Mouse (Mus musculus): ENCODE data around the gene BC048562.

BC048562 gene

DNA sequence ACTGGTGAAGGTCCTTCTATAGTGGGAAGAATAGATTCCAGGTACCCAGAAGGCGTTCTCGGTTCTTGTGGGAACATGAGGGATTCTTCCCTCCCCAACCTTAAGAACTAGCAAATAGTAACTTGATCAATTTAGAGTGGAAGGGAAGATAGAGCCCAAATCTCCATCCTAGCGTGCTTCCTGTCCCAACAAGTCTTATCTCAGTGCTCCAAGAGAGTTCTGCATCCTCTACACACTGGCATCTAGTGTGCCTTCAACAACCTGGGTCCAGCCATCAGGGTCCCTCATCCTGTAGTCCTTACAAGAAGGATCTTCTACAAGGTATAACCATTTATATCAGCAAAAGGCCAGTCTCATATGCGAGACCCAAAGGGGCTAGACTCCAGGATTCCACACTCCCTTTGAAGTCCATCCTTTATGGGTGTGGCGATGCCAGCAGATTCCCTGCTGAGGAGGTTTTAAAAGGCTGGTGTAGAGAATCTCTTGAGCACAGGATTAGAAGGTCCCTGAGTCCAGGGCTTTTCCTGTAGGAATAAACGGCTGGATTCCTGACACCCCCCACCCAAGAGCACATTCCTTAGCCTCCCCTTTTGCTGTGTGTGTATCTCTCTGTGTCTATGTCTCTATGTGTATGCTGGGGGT is 15.4 kb downstream of the BC048562 start:
- DNase-seq: no peak

DNA sequence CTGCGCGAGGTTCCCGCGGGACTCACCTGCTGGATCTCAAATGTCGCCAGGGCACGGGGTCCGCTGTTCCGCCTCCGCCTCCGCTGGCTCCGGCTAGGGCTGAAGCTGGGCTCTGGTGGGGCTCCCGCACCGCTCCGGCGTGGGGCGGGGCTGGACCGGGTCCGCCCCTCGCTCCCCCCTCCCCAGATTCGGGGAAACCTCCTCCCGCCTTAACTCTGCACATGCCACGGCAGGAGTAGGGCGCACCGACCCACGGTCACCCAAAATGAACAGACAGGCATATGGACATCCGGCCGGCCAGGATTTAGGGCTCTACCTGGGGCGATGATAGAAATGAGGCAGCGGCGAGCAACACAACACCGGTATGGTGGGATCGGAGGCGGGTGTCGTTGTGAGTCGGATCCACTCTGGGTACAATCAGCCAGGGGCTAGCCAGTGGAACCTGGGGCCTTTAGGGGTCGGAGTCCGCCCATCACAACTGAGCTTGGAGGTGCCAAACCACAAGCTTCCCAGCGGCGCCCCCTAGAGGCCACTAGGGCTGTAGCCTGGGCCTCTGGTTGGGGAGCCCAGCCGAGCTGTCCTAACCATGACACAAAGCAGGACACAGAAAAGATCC is 16.1 kb downstream of the BC048562 start:
- DNase-seq: peak; percentile 90

DNA sequence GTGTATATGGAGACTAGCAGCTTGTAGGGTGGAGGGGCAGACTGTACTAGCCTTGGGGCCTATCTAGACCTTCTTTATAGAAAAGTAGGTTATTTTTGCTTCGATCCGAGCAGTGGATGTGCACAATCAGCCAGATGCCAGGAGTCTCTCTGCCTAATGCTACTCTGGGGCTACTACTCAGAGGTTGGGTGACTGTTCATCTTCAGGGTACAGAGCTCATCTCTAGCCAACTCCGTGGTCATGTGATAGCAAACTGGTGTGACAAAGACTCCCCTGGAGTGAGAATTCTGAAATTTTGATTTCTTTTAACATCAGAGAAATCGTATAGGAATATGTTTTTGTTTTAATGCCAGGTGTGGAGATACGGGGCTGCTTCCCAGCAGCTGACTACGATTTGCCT is 16.6 kb downstream of the BC048562 start:
- DNase-seq: no peak

DNA sequence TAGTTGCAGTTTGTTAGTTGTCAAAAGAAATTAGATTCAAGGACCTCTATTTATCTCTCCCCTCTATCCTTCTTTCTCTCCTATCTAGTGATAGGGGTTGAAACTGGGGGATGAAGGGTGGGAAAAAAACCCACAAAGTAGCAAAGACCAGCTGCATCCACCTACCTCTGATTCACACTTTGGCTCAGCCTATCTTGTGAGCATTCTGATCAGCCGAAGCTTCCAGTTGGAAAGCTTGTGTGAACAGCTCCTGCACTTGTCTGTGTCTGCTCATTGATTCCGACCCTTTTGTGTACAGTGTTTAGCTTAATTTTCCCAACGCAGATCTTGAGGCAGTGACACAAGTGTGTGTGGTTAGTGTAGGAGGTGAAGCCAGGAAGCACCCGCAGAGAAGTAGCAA is 17.2 kb downstream of the BC048562 start:
- DNase-seq: no peak

DNA sequence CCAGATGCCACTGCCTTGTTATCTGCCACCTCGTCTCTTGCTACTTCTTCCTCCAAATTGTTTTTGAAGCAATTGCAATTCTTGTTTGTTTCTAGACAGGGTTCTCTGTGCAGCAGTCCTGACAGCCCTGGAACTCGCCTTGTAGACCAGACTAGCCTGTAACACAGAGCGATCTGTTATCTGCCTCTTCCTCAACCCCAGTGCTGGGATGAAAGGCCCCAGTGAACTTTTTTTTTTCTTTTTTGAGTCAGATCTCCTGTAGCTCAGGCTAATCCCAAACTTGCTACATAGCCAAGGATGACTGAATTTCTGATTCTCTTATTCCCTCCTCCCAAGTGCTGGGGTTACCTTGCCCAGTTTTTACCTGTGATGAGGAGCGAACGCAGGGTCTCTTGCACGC is 18.1 kb downstream of the BC048562 start:
- no peak for DNase-seq

DNA sequence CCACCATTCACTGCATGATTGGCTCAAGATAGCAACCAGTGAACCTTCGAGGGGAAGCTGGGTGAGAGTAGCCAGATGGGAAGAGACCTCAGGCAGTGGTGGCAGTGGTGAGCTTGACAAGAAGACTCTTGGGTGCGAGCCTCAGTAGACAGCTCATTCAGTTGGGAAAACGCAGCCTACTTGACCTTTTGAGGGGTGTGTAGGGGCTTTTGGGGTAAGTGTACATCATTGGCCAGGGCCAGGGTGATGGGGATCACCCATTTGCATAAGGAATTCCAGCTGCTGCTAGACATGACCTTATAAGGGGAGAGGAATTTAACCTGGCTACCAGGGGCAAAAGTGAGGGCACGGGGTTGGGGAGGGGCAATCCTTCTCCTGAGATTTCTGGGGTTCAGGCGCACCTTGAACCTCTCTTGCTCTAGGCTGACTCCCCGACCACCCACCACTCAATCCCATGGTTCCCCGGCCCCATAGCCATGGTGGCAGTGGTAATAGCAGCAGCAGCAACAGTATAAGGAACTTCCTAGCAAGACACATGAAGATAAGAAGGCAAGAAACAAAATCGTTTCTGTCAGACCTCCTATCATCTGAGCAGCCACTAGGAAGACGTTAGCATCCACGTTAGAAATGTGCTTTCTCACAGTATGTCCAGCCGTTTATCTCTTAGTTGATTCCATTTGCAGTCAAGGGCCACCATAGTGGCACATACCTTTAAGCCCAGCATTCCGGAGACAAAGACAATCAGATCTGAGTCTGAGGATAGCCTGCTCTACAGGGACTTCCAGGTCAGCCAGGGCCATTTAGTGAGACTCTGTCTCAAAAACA is 19.7 kb downstream of the BC048562 start:
- DNase-seq: no peak

DNA sequence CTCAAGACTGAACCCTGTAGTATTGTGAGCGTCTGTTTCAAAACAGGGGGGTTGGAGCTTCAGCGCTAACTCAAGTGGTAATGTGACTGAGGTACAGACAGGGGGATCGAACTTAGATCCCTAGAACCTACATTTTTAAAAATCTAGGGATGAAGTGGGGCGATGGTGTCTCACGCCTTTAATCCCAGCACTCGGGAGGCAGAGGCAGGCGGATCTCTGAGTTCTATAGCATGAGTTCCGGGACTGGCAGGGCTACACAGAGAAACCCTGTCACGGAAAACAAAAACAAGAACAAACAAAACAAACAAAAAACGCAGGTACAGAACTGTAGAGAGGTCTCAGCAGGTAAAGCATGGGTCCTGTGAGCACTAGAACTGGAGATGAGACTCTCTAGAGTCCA is 20.7 kb downstream of the BC048562 start:
- no peak for DNase-seq

DNA sequence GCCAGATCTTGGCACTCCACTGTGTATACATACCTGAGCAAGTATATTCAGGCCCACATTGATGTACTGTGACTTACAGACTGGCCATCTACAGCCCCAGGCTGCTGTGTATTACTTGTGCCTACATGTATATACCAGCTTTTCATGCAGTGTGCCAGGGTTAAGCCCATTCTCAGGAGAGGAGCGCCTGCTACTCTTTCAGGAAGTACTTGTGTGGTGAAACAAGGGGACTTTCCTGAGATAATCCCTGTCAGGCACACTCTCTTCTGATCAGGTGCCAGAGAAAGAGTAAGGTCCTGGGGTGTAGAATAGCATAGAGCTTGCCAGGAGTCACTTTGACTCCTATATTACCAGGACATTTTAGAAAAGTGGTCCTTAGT is 23.6 kb downstream of the BC048562 start:
- DNase-seq: peak; percentile 26

DNA sequence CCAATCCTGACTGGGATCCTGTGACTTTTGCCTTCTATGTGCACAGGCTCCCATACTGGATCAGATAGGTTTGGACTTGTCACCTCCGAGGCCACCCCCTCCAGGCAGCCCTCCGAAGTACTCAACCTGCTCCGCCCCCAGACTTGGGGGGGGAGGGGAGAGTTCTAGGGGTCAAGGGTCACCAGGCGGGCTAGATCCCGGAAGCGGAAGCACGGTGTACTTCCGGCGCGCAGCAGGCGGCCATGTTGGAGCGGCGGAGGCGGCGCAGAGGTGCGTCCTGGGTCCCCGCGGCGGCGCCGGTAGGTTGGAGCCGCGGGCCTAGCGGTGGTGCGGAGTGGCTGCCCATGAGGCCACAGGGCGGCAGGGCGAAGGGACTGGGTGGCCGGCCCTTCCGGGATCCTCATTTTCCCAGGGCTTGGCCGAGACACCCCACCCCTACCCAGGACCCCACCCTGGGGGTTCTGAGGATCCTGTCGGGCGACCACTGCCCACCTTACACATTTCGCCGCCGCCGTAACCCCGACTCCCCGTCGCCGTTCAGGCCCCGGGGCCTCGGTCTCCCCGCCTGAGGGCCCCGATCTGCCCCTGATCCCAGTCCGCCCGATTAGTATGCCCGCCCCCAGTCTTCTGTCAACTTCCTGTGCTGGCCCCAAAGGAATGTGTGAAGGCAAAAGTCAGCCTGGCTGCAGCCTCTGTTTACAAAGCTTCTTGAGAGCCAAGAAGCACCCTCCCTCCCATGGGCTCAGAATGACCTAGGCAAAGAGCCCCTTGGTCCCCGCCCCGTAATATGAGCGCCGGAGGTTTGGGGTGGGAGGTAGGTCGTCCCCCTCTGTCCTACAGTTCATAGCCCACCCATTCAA is 24.3 kb downstream of the BC048562 start, which contains the start of gene Ccdc71:
TSS of gene Ccdc71 (plus strand) at position 209 of the 860 bp plus-strand sequence.
- peak; percentile 90 for DNase-seq

DNA sequence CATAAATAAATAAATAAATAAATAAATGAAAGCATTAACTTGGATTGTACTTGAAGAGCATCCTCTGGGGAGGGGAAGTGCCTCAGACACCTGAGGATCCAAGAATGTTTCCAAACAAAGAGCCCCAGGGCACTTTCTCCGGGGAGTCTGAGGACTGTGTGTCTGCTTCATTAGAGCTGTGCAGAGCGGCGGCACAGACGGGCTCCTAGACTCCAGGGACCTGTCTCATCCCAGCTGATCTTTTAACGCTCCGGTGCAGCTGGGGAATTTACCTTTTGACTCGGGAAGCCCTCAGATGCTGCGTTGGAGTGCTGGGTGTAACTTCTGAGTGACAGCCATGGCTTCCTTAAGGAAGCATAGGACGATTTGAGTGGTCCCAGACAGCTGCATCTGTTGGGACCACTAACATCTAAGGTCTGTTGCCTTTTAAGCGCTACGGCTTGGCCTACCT is 24.9 kb downstream of the BC048562 start, which contains the start of gene Klhdc8b:
TSS of gene Klhdc8b (minus strand) at position 401 of the 451 bp plus-strand sequence.
- no peak for DNase-seq

DNA sequence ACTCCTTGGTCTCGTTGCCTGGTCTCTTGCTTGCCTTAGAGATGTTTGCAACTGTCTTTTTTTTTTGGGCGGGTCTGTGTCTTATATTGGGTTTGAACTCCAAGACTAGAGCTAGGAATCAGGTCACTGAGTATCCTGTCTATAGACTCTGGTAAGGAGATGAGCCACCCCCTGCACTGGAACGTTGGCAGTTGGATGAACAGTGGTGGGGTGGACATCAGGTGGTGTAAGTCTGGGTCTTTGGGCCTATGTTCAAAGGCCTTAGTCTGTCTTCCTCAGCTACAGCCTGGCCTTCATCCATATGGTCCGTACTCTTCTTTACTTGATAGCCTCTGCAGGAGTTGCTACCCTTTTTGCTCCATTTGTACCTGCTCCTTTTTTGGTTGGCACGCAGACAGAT is 25.4 kb downstream of the BC048562 start:
- no peak for DNase-seq

DNA sequence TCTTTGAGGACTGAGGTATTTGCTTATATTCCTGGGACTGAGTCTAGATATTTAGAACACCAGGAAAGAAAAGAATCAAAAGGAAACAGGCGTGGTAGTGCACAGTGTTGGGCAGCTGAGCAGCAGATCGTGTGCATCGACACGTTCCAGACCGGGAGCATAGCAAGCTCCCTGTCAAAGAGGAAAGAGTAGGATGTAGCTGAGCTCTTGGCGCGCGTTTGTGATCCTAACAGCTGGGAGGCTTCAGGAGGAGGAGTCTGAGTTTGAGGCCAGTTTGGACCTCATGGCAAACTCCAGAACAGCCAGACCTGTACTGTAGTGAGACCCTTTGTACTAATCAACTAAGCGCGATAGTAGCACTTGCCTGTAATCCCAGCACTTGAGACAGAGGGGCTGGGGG is 25.9 kb downstream of the BC048562 start:
- peak; percentile 56 for DNase-seq

DNA sequence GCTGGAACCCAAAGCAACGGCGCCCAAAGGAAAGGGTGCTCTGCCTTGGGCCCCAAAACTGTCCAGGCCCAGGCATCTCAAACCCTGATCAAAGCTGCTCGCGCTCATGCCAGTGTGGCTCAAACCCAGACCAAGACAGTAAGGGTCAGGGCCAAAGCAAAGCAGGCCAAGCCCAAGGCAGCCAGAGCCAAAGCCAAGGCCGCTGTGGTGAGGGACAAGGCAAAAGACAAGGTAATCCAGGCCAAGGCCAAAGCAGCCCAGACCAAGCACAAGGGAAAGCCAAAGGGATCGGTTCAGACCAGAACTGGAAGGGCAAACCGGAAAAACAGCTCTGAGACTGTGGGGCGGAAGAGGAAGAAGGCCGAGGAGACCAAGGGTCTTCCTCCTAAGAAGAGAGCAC is 27.4 kb downstream of the BC048562 start:
- no peak for DNase-seq

DNA sequence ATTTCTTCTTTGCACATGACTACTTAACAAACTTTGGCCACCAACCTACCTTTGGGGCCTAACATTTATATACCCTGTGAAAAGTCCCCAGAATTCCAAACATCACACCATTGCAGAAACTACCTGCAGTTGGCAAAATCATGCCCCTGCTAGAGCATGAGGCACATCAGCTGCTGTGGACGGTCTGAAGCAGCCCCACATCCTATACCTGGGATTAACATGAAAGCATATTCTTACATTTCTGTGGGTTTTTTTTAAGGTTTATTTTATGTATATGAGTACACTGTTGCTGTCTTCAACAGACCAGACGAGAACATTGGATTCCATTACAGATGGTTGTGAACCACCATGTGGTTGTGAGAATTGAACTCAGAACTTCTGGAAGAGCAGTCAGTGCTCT is 29.9 kb downstream of the BC048562 start:
- no peak for DNase-seq

DNA sequence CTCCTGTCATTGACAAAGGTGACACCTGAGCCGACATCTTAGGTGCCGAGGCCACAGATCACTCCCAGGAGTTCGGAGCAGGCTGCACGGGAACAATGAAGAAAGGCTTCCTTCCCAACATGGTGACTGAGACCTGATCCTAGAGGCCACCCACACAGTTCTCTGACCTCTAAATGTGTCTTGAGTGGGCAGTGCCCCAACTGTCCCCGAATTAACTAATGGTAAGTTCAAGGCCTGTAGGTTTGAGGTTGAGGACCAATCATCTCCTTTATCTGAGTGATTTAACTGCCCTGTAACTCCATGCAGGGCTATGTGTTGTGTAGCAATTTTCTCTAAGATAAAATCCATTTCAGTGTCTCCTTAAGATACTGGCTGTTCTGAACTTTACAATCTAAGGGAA is 33.1 kb downstream of the BC048562 start:
- no peak for DNase-seq

DNA sequence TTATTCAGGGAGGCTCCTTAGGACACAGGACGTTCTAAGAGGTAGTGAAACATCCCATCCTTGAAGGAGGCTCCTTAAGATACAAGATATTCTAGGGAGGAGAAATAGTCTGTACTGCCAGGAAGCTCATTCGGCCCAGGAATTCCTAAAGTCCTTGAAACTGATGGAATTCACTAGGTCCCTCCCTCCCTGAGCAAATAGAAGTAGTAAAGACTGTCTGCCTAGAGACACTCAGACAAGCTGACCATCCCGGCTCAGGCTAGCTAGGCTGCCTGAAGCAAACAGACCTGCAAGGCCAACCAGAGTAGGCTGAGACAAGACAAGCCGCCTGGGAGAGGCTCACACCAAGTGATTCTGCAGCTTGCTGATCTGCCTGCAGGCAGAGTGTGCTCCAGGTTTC is 33.6 kb downstream of the BC048562 start:
- no peak for DNase-seq

DNA sequence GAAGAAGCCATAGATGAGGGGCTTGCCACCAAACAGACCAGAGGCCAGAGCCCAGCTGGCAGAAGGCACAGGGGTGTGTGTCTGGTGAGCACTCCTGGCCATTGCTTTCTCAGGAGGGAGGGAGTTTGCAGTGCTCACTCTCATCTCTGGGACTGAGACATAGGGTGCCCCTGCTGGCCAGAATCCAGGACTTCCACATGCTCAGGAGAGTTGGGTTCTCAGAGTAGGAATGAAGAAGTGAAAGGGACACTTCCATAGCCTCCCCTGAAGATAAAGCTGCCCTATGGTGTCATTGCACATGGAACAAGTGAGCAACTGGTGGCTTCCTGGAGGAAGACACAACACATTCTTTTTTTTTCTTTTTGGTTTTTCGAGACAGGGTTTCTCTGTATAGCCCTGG is 38.2 kb downstream of the BC048562 start:
- no peak for DNase-seq

DNA sequence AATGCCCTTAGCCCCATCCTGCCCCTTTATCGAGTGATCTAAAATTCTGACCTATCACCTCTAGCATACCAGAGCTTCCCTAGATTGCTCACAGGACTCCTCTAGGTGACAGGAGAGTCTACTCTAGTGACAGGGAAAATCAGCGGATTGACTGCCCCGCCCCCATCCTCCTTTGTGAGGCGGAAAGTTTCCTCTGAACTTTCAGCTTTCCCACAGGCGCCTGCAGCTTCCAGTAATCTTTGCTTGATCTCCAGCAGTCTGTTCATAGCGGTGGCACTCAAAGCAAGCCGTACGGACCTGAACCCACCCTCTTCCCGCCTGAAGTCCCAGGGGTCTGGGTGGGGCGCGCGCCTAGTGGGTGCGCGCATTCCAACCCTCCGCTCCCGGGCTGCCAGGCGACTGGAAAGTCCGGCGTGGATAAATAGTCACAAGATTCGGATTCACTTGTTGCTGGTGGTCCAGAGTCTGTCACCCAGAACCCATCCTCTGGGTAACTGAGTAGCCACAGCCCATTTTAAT is 42.4 kb downstream of the BC048562 start:
- peak; percentile 88 for DNase-seq

DNA sequence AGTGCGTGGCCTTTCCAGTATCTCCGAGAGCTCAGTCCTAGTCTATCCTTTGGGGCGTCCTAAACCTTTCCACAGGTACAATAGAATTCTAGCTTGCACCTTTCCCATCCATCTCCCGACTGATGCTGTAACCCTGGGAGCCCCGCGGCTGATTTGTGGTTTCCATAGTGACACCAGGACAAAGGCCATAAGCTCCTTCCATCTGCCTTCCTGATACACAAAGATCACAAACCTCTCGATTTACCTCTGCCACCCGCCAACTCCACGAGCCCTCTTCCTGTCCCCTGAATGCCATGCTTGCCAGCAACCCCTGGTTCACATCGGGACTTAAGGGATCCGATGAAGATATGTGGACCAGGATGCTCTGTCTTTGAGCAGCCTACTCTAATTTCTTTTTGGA is 43.0 kb downstream of the BC048562 start:
- DNase-seq: no peak

DNA sequence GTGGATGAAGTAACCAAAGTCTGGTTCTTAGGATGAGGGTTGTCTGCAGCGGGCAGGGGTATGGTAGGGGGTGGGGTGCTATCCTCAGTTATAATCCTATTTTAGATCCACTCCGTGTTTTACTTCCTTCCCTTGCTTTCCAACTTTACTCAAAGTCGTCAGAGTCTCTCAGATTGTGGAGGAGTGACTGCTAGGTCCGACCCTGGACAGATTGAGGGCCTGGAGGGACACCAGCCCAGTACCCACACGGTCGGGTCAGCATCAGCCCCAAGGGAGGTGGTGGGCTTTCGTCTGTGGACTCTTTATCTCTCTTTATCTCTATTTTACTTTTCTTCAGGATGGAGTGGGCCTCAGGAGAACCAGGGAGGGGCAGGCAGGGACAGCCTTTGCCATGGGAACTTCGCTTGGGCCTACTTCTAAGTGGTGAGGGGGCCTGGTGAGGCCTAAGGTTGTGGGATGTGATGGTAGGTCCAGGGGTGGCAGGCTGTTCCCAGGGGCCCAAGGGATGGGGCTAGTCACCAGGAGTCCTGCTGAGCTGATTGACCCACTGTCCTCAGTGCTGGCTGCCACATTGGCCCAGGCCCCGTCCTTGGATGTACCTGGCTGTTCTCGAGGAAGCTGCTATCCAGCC is 43.6 kb downstream of the BC048562 start, which contains the start of gene Lamb2:
TSS of gene Lamb2 (plus strand) at position 16 of the 631 bp plus-strand sequence.
- DNase-seq: peak; percentile 73

DNA sequence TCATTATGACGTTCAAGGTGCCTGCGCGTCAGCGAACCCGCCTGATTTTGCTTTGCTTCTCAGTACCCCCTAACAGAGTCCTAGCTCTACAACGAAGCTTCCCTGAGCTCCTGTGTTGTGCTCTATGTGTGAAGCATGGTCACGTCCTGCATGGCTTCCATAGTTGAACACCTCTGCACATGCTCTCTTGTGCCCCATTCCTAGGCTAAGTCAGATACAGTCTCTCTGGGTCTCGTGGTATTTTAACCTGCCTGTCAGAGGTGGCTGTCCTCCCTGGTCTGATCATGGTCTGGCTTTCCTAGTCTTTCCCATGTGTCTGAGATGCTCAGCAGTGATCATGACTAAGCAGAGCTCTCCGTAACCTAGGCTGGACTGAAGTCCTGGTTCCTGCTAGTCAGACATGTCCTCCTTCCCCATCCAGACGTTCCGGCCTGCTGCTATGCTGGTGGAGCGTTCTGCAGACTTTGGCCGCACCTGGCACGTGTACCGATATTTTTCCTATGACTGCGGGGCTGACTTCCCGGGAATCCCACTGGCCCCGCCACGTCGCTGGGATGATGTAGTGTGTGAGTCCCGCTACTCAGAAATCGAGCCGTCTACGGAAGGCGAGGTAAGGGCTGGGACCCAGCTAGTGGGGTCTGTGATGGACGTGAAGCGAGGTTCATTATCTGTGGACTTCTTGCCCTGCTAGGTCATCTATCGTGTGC is 44.7 kb downstream of the BC048562 start:
- DNase-seq: no peak
